Mouse (Mus musculus): ENCODE measurements at regions not wholly inside any gene's neighbourhood (a gene's known extent, or its start where the extent isn't known, plus 50 kb on each side); places are given as distances from the start of the nearest gene placed in this dataset.
"Not testable (repeated sequence)": the region's sequence is repeated elsewhere in the genome, so short reads cannot be mapped to it uniquely, and the experiment has no call there.

- Histone ChIP-seq H3K4me2 (no peak overlapping the region), H3K9me3 (replicated peaks) (no peaks in the 10 kb centered on the region), H3K4me3 (no peak overlapping the region), H3K27ac (ENCODE audit: poor library complexity, severe bottlenecking) (no peak overlapping the region), H3K4me1 (replicated peaks) (no peaks in the 10 kb centered on the region), H3K27me3 (replicated peaks) (no peaks in the 10 kb centered on the region), H3K9ac (no peak overlapping the region), H3K36me3 (no peaks in the 10 kb centered on the region)
- WGBS = 80% methylated on average over 2 of the region's 2 CpGs
- no peak for ATAC-seq (ENCODE audit: insufficient number of reproducible peaks, low FRiP score)
These were observed 232.7 kb upstream of the Gm21293 start for GRCm38 (mm10) chr10:103910098-103910497.

DNA sequence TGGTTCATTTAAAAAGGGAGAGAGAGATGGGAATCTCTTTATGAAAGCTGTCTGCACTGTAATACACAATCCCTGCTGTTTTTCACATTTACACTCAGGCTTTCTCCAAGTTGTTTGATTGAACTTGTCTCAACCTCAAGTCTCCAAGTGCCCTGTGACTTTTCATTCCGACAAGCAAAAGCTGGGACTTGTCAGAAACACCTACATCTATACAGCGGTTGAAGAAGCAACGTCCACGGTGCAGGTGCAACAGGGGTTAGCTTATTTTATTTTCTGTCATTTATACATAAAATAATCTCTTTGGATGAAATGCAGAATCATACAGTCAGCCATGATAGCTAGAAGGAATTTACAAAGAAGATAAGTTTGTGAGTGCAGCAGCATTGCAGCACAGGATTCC, 184.6 kb upstream of the Gm21293 start:
- no peaks in the 10 kb centered on the region for H3K4me1 ChIP-seq (replicated peaks)
- WGBS = 38% methylated on average over 4 of the region's 4 CpGs
- no peaks in the 10 kb centered on the region for H3K36me3 ChIP-seq
- no peak overlapping the region for H3K4me3 ChIP-seq
- H3K4me2 ChIP-seq = no peak overlapping the region
- H3K27ac ChIP-seq (ENCODE audit: poor library complexity, severe bottlenecking) = no peak overlapping the region
- no peak for ATAC-seq (ENCODE audit: insufficient number of reproducible peaks, low FRiP score)
- no peaks in the 10 kb centered on the region for H3K27me3 ChIP-seq (replicated peaks)
- H3K9ac ChIP-seq = no peak overlapping the region
- no peaks in the 10 kb centered on the region for H3K9me3 ChIP-seq (replicated peaks)

GRCm38 (mm10) chr10:103976059-103976458, 166.7 kb upstream of the Gm21293 start:
- no peak for ATAC-seq (ENCODE audit: insufficient number of reproducible peaks, low FRiP score)
- 81% methylated on average over 6 of the region's 6 CpGs for WGBS
- no peak overlapping the region for H3K9ac ChIP-seq

DNA sequence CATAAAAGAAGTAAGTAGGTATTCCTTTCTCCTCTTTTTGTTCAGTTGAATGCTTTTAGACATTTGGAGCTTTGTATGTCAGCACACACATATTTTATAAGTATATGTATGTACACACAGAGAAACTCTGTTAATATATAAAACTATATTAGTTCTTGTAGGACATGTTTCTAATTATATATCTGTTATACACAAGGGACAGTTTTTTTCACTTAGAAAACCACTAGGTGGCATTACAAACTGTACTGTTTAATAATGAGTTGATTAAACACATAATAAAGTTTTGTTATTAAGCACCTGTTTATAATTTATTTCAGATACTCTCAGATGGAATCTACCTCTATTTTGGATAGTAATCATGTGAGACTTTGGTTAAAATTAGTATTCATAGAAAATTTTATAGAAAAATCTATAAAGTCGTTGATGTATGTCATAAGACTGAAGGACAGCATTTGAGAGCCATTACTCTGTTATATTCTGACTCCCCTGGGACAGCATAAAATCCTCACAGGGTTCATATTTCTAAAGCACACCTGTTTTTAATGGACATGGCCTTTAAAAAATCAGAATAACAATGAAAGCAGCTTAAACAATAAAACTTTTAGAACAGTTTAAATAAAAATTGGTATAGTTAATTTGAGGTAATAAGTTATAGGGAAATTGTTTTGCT, 158.4 kb upstream of the Gm21293 start:
- Histone ChIP-seq H3K4me2 (no peak overlapping the region), H3K9ac (no peak overlapping the region), H3K4me3 (no peak overlapping the region), H3K4me1 (replicated peaks) (no peaks in the 10 kb centered on the region), H3K27ac (ENCODE audit: poor library complexity, severe bottlenecking) (no peak overlapping the region), H3K27me3 (replicated peaks) (no peaks in the 10 kb centered on the region), H3K36me3 (no peaks in the 10 kb centered on the region), H3K9me3 (replicated peaks) (no peaks in the 10 kb centered on the region)
- no peak for ATAC-seq (ENCODE audit: insufficient number of reproducible peaks, low FRiP score)
- 58% methylated on average over 1 of the region's 1 CpGs for WGBS

More at GRCm38 (mm10) chr10:103976059-103976458, 166.7 kb upstream of the Gm21293 start:
- H3K27me3 ChIP-seq (replicated peaks) = no peaks in the 10 kb centered on the region
- no peak overlapping the region for H3K27ac ChIP-seq (ENCODE audit: poor library complexity, severe bottlenecking)
- no peaks in the 10 kb centered on the region for H3K9me3 ChIP-seq (replicated peaks)
- no peak overlapping the region for H3K4me3 ChIP-seq
- no peaks in the 10 kb centered on the region for H3K36me3 ChIP-seq
- H3K4me1 ChIP-seq (replicated peaks) = no peaks in the 10 kb centered on the region
- H3K4me2 ChIP-seq = no peak overlapping the region

- Histone ChIP-seq H3K27me3 (replicated peaks) (no peaks in the 10 kb centered on the region), H3K36me3 (no peaks in the 10 kb centered on the region), H3K27ac (ENCODE audit: poor library complexity, severe bottlenecking) (no peak overlapping the region), H3K4me3 (no peak overlapping the region), H3K9ac (no peak overlapping the region), H3K4me1 (replicated peaks) (no peaks in the 10 kb centered on the region), H3K9me3 (replicated peaks) (no peaks in the 10 kb centered on the region), H3K4me2 (no peak overlapping the region)
- no peak for ATAC-seq (ENCODE audit: insufficient number of reproducible peaks, low FRiP score)
These were observed 123.2 kb upstream of the Gm21293 start for GRCm38 (mm10) chr10:104019540-104019939.

DNA sequence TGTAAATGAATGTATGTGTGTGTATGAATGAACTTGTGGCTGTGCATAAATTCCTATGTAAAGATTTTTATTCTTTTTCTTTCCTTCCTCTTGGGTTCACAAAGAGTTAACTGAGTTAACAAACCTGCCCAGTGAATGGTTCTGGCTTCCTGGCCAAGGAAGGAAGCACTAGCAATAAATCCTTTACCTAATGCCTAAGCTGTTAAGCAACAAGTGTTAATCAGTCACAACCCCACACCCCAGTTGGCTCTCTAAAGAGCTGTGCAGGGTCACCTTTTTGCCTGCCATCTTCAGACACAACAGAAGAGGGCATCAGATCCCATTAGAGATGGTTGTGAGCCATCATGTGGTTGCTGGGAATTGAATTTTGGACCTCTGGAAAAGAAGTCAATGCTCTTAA, 121.2 kb upstream of the Gm21293 start:
- no peak for ATAC-seq (ENCODE audit: insufficient number of reproducible peaks, low FRiP score)
- H3K9me3 ChIP-seq (replicated peaks) = no peaks in the 10 kb centered on the region
- H3K27me3 ChIP-seq (replicated peaks) = no peaks in the 10 kb centered on the region
- H3K4me2 ChIP-seq = no peak overlapping the region
- H3K9ac ChIP-seq = no peak overlapping the region
- no peaks in the 10 kb centered on the region for H3K36me3 ChIP-seq
- no peak overlapping the region for H3K27ac ChIP-seq (ENCODE audit: poor library complexity, severe bottlenecking)
- no peak overlapping the region for H3K4me3 ChIP-seq
- H3K4me1 ChIP-seq (replicated peaks) = no peaks in the 10 kb centered on the region

DNA sequence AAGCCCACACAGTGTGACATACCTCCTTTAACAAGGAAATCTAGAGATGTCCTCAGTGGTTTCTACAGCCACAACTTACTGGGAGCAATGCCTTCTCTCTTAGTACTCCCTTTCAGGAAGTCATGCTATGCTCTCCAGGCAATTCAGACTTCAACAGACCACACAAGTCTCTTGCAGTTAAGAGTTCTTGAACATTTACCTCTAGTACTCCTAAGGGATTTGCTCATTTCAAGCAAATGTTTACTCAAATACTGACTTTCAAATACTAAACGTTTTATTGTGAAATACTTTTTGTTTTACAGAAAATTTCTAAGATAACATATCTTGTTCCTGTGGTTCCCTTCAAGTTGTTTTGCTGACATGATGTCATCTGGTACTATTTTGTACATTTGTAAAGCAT, 114.6 kb upstream of the Gm21293 start:
- no peak for ATAC-seq (ENCODE audit: insufficient number of reproducible peaks, low FRiP score)
- Histone ChIP-seq H3K4me1 (replicated peaks) (no peaks in the 10 kb centered on the region), H3K27me3 (replicated peaks) (no peaks in the 10 kb centered on the region), H3K36me3 (no peaks in the 10 kb centered on the region), H3K4me3 (no peak overlapping the region), H3K27ac (ENCODE audit: poor library complexity, severe bottlenecking) (no peak overlapping the region), H3K9ac (no peak overlapping the region), H3K4me2 (no peak overlapping the region), H3K9me3 (replicated peaks) (no peaks in the 10 kb centered on the region)
- WGBS = 39% methylated on average over 1 of the region's 1 CpGs

GRCm38 (mm10) chr10:104032771-104033170, 110.0 kb upstream of the Gm21293 start:
- no peak overlapping the region for H3K27ac ChIP-seq (ENCODE audit: poor library complexity, severe bottlenecking)
- no peak for ATAC-seq (ENCODE audit: insufficient number of reproducible peaks, low FRiP score)
- H3K9ac ChIP-seq = no peak overlapping the region
- no peaks in the 10 kb centered on the region for H3K9me3 ChIP-seq (replicated peaks)
- H3K36me3 ChIP-seq = no peaks in the 10 kb centered on the region
- WGBS = 70% methylated on average over 3 of the region's 3 CpGs
- no peak overlapping the region for H3K4me2 ChIP-seq
- H3K4me1 ChIP-seq (replicated peaks) = no peaks in the 10 kb centered on the region
- no peak overlapping the region for H3K4me3 ChIP-seq
- no peaks in the 10 kb centered on the region for H3K27me3 ChIP-seq (replicated peaks)

DNA sequence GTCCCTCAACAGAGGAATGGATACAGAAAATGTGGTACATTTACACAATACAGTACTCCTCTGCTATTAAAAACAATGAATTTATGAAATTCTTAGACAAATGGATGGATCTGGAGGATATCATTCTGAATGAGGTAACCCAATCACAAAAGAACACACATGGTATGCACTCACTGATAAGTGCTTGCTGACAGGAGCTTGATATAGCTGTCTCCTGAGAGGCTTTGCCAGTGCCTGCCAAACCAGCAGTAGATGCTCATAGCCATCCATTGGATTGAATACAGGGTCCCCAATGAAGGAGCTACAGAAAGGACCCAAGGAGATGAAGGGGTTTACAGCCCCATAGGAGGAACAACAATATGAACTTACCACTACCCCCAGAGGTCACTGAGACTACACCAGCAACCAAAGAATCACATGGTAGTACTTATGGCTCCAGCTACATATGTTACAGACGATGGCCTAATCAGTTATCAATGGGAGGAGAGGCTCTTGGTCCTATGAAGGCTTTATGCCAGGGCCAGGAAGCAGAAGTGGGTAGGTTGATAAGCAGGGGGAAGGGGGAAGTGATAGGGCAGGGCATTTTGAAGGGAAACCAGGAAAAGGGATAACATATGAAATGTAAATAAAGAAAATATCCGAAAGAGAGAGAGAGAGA, 100.9 kb upstream of the Gm21293 start:
- WGBS = 47% methylated on average over 2 of the region's 2 CpGs

GRCm38 (mm10) chr10:104042387-104042775, 100.4 kb upstream of the Gm21293 start:
- H3K36me3 ChIP-seq = no peaks in the 10 kb centered on the region
- H3K27ac ChIP-seq (ENCODE audit: poor library complexity, severe bottlenecking) = no peak overlapping the region
- no peaks in the 10 kb centered on the region for H3K4me1 ChIP-seq (replicated peaks)
- WGBS = 71% methylated on average over 1 of the region's 1 CpGs
- ATAC-seq (ENCODE audit: insufficient number of reproducible peaks, low FRiP score) = no peak
- no peak overlapping the region for H3K9ac ChIP-seq
- H3K4me3 ChIP-seq = no peak overlapping the region
- no peaks in the 10 kb centered on the region for H3K27me3 ChIP-seq (replicated peaks)
- no peaks in the 10 kb centered on the region for H3K9me3 ChIP-seq (replicated peaks)
- H3K4me2 ChIP-seq = no peak overlapping the region

More for the DNA sequence above, 100.9 kb upstream of the Gm21293 start:
- not testable (repeated sequence) for H3K4me1 ChIP-seq (replicated peaks); H3K9ac ChIP-seq; H3K4me3 ChIP-seq; H3K4me2 ChIP-seq; ATAC-seq (ENCODE audit: insufficient number of reproducible peaks, low FRiP score); H3K27ac ChIP-seq (ENCODE audit: poor library complexity, severe bottlenecking); H3K27me3 ChIP-seq (replicated peaks); H3K9me3 ChIP-seq (replicated peaks); H3K36me3 ChIP-seq

GRCm38 (mm10) chr10:104043569-104043968, 99.2 kb upstream of the Gm21293 start:
- H3K36me3 ChIP-seq = no peaks in the 10 kb centered on the region
- H3K27ac ChIP-seq (ENCODE audit: poor library complexity, severe bottlenecking) = no peak overlapping the region
- H3K4me1 ChIP-seq (replicated peaks) = no peaks in the 10 kb centered on the region
- H3K4me3 ChIP-seq = no peak overlapping the region
- no peaks in the 10 kb centered on the region for H3K27me3 ChIP-seq (replicated peaks)
- no peak overlapping the region for H3K4me2 ChIP-seq
- no peak for ATAC-seq (ENCODE audit: insufficient number of reproducible peaks, low FRiP score)
- H3K9me3 ChIP-seq (replicated peaks) = 0 out of 2 replicates have a peak, but pooled peaks cover 6% of the 10 kb centered on the region
- no peak overlapping the region for H3K9ac ChIP-seq
- WGBS = 67% methylated on average over 1 of the region's 1 CpGs

All from heart, embryonic 12.5 days (tissue).